Mouse (Mus musculus) liver, postnatal 0 days (tissue): ENCODE data around the gene Sash1. TPM values are rescaled to one million over a fixed set of nuclear protein-coding genes. Genes with fewer than 3 reads are reported as not detected.

Experiments
- ATAC-seq: fragments of 200-750 bp; cut with Nextera tagmentation; 2 replicates; pipeline ENCODE4 v1.8.0; 2017; ENCODE audit warnings: mild to moderate bottlenecking, moderate library complexity
- DNase-seq: peaks from one replicate; pipeline ENCODE4 v3.0.0-alpha.2; 2016
- H3K27ac ChIP-seq: fragments of 300-500 bp; sonication (generic); 2 replicates; pipeline ENCODE4 v1.5.1; 2014; ENCODE audit warnings: antibody characterized with exemption, moderate library complexity, mild to moderate bottlenecking, low read depth
- H3K27me3 ChIP-seq: fragments of 300-500 bp; sonication (generic); 2 replicates; pipeline ENCODE4 v1.6.1; 2014; ENCODE audit warnings: low read length, control low read depth, mixed read lengths; ENCODE audit not compliant: insufficient read depth
- H3K36me3 ChIP-seq: fragments of 300-500 bp; sonication (generic); replicated peaks from 2 replicates; pipeline ENCODE4 v1.6.1; 2014; ENCODE audit warnings: mild to moderate bottlenecking, control low read depth, low read length, moderate library complexity, mixed read lengths; ENCODE audit not compliant: insufficient read depth
- H3K4me1 ChIP-seq: fragments of 300-500 bp; sonication (generic); 2 replicates; pipeline ENCODE4 v1.6.1; 2014; ENCODE audit warnings: antibody characterized with exemption, mild to moderate bottlenecking, control low read depth; ENCODE audit not compliant: insufficient read depth
- H3K4me2 ChIP-seq: fragments of 300-500 bp; sonication (generic); 2 replicates; pipeline ENCODE4 v1.6.1; 2014; ENCODE audit warnings: low read depth, mild to moderate bottlenecking, low read length, moderate library complexity, mixed read lengths
- H3K4me3 ChIP-seq: fragments of 300-500 bp; sonication (generic); 2 replicates; pipeline ENCODE4 v1.5.1; 2014; ENCODE audit warnings: low read depth, low read length
- H3K9ac ChIP-seq: fragments of 300-500 bp; sonication (generic); replicated peaks from 2 replicates; pipeline ENCODE4 v1.6.1; 2014; ENCODE audit warnings: mild to moderate bottlenecking, moderate library complexity
- H3K9me3 ChIP-seq: fragments of 300-500 bp; sonication (generic); 2 replicates; pipeline ENCODE4 v1.6.1; 2016; ENCODE audit warnings: mild to moderate bottlenecking, control low read depth, low read length, mixed read lengths
- CTCF ChIP-seq: sonication (generic); IDR thresholded peaks from 2 replicates; pipeline ENCODE4 v1.5.1; 2016; ENCODE audit warnings: antibody characterized with exemption, low read depth
- EP300 ChIP-seq: IDR thresholded peaks from 2 replicates; pipeline ENCODE4 v1.6.1; 2016; ENCODE audit warnings: antibody characterized with exemption, low read depth, mild to moderate bottlenecking
- WGBS: fragments of 180-500 bp; shearing (Covaris S2); extraction: QIAGEN DNeasy Blood & Tissue Kit; methylation state at CpG from one replicate; pipeline ENCODE4 v1.1.7; 2014; ENCODE audit not compliant: insufficient replicate concordance; 5-methylcytosine and 5-hydroxymethylcytosine counted together
- polyA plus RNA-seq: library from polyadenylated mRNA; unstranded; fragments of >200 nt; fragmentation: Nextera tagmentation; extraction: Ambion mirVana; gene quantifications from 2 replicates; pipeline ENCODE4 v1.2.1, GENCODE M21; 2015

Sash1 gene
- polyA plus RNA-seq, 1 experiment from 2014 or later: 1.9 TPM

- Histone ChIP-seq H3K4me2 (no peak overlapping the region), H3K36me3 (no peaks in the 10 kb centered on the region; the same call in 1 of the 2 replicates), H3K9ac (no peak overlapping the region), H3K27me3 (no peaks in the 10 kb centered on the region), H3K27ac (no peak overlapping the region), H3K4me1 (no peaks in the 10 kb centered on the region; the same call in none of the 2 replicates), H3K4me3 (no peak overlapping the region), H3K9me3 (no peaks in the 10 kb centered on the region)
- TF ChIP-seq EP300: no peak
- DNase-seq (no peak), ATAC-seq (peak; percentile 20; the same call in 1 of the 2 replicates)
- 61% methylated on average over 12 of the region's 12 CpGs for WGBS
Measured at GRCm38 (mm10) chr10:8801719-8802347, 84.0 kb downstream of the Sash1 start.

- no peak overlapping the region for H3K4me3 ChIP-seq
- H3K4me2 ChIP-seq: no peak overlapping the region
- WGBS: 76% methylated on average over 14 of the region's 14 CpGs
- no peak overlapping the region for H3K9ac ChIP-seq
- no peaks in the 10 kb centered on the region; the same call in 1 of the 2 replicates for H3K36me3 ChIP-seq
- no peaks in the 10 kb centered on the region for H3K9me3 ChIP-seq
- DNase-seq (no peak), ATAC-seq (no peak)
- no peak for TF ChIP-seq EP300
- TF ChIP-seq CTCF: no peak
- H3K4me1 ChIP-seq: no peaks in the 10 kb centered on the region; the same call in none of the 2 replicates
- no peak overlapping the region for H3K27ac ChIP-seq
- H3K27me3 ChIP-seq: no peaks in the 10 kb centered on the region
Measured at GRCm38 (mm10) chr10:8801139-8801613, 84.7 kb downstream of the Sash1 start.

- WGBS: 64% methylated on average over 6 of the region's 6 CpGs
Measured at GRCm38 (mm10) chr10:8797826-8798225, 88.0 kb downstream of the Sash1 start.

GRCm38 (mm10) chr10:8795336-8795735 is 90.5 kb downstream of the Sash1 start:
- no peaks in the 10 kb centered on the region for H3K36me3 ChIP-seq
- H3K4me3 ChIP-seq: no peak overlapping the region
- 36% methylated on average over 7 of the region's 7 CpGs for WGBS
- H3K4me2 ChIP-seq: no peak overlapping the region
- H3K9me3 ChIP-seq: no peaks in the 10 kb centered on the region
- H3K4me1 ChIP-seq: no peaks in the 10 kb centered on the region
- ATAC-seq (no peak), DNase-seq (peak; percentile 73)
- no peak overlapping the region for H3K27ac ChIP-seq
- no peaks in the 10 kb centered on the region for H3K27me3 ChIP-seq
- H3K9ac ChIP-seq: no peak overlapping the region
- TF ChIP-seq CTCF: peak; percentile 83
- no peak for TF ChIP-seq EP300

More at GRCm38 (mm10) chr10:8797826-8798225, 88.0 kb downstream of the Sash1 start:
- Histone ChIP-seq H3K9me3 (no peaks in the 10 kb centered on the region), H3K4me1 (no peaks in the 10 kb centered on the region), H3K27ac (no peak overlapping the region), H3K9ac (no peak overlapping the region), H3K36me3 (no peaks in the 10 kb centered on the region; the same call in 1 of the 2 replicates), H3K4me3 (no peak overlapping the region), H3K27me3 (no peaks in the 10 kb centered on the region), H3K4me2 (no peak overlapping the region)
- DNase-seq (peak; percentile 51), ATAC-seq (no peak)
- TF ChIP-seq CTCF: no peak
- TF ChIP-seq EP300: no peak

- Histone ChIP-seq H3K27me3 (no peaks in the 10 kb centered on the region), H3K4me3 (no peak overlapping the region), H3K36me3 (no peaks in the 10 kb centered on the region), H3K4me2 (no peak overlapping the region), H3K4me1 (no peaks in the 10 kb centered on the region; the same call in 1 of the 2 replicates), H3K9ac (no peak overlapping the region), H3K9me3 (no peaks in the 10 kb centered on the region), H3K27ac (no peak overlapping the region)
- DNase-seq: peak; percentile 49
- ATAC-seq: 0 out of 2 replicates have a peak, but pooled peaks have one; percentile 40
- WGBS: 54% methylated on average over 5 of the region's 5 CpGs
- TF ChIP-seq EP300 (no peak), CTCF (peak; percentile 76)
Measured at GRCm38 (mm10) chr10:8792412-8792811, 93.5 kb downstream of the Sash1 start.

GRCm38 (mm10) chr10:8789096-8789495 is 96.8 kb downstream of the Sash1 start:
- TF ChIP-seq EP300: no peak
- TF ChIP-seq CTCF: no peak
- Histone ChIP-seq H3K27ac (no peak overlapping the region), H3K4me3 (no peak overlapping the region), H3K36me3 (peaks cover 4% of the 10 kb centered on the region; the same call in 1 of the 2 replicates), H3K9me3 (no peaks in the 10 kb centered on the region), H3K9ac (no peak overlapping the region), H3K4me1 (peaks cover 15% of the 10 kb centered on the region), H3K4me2 (no peak overlapping the region), H3K27me3 (no peaks in the 10 kb centered on the region)
- ATAC-seq: no peak
- DNase-seq: no peak
- 87% methylated on average over 6 of the region's 6 CpGs for WGBS
